In the genomic region with DNA sequence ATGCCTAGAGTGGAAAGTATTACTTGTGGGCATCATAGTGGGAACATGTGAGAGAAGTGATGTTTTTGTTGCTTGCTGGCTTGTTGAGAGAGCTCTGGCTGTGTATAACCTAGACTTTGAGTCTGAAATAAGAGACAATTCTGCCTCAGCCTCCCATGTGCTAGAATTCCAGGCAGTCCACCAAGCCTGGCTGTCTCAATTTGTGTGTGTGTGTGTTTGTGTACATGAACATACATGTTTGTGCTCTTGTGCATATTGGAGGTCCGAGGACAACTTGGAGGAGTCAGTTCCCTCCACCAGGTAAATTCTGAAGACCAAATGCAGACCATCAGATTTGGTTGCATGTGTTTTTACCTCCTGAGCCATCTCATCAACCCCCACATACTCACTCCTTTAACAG, we compare ENCODE assay signal across 17 mouse cellular contexts. TPM values are rescaled to one million over a fixed set of nuclear protein-coding genes. Genes with fewer than 3 reads are reported as not detected.
"Had no signal": no experiment of that assay in that cellular context is flagged by ENCODE, and none has a peak within 500 bp of the region (broad histone marks: within the 10 kb centered on the region; RNA-seq: fewer than 3 reads in every experiment).

No protein-coding gene starts in this region.

- H3K9me3 ChIP-seq: neural tube, embryonic 13.5 days; neural tube, embryonic 15.5 days; stomach, embryonic 15.5 days had no signal

- H3K9ac ChIP-seq: neural tube, embryonic 13.5 days; neural tube, embryonic 15.5 days; stomach, embryonic 15.5 days had no signal

- DNase-seq: retina, postnatal 1 day; right cerebral cortex, adult 18-20 months; right cerebral cortex, postnatal 14 days; right cerebral cortex, postnatal 25 days; right cerebral cortex, postnatal 4 days; spleen, adult 18-20 months; thymus, adult 18-20 months; thymus, adult 2 months; thymus, postnatal 14 days; thymus, postnatal 25 days; thymus, postnatal 36 days; thymus, postnatal 4 days had no signal

- H3K4me1 ChIP-seq: stomach, embryonic 15.5 days had no signal

- H3K27ac ChIP-seq: neural tube, embryonic 13.5 days; neural tube, embryonic 15.5 days; stomach, embryonic 15.5 days; stomach, postnatal 0 days had no signal

- H3K27me3 ChIP-seq: neural tube, embryonic 13.5 days; neural tube, embryonic 15.5 days; stomach, embryonic 15.5 days had no signal

- H3K4me2 ChIP-seq: neural tube, embryonic 13.5 days; neural tube, embryonic 15.5 days; stomach, embryonic 15.5 days had no signal

- H3K4me3 ChIP-seq: neural tube, embryonic 13.5 days; neural tube, embryonic 15.5 days; stomach, embryonic 15.5 days had no signal

RNA-seq across cellular contexts. Expression of gene Agrp, which starts 8.0 kb away (rescaled TPM):
- polyA plus RNA-seq: testis, adult 2 months had no signal
